Comparison of ENCODE assay signal across 9 mouse cellular contexts in genomic region chr14:79134891-79135334, GRCm38 (mm10).
DNase-seq lines count a peak whose midpoint lies in the region; ATAC-seq and TF ChIP-seq lines count a peak whose summit lies in the region.
"Had no signal": no experiment of that assay in that cellular context is flagged by ENCODE, and none has a peak within 500 bp of the region (broad histone marks: within the 10 kb centered on the region; RNA-seq: fewer than 3 reads in every experiment).

No protein-coding gene starts in this region.

- no peaks in the 10 kb centered on the region for H3K27me3 ChIP-seq in heart, embryonic 16.5 days (ENCODE audit: control insufficient read depth, insufficient read depth, low read length)
- H3K27me3 ChIP-seq in hindbrain, embryonic 14.5 days (ENCODE audit: control insufficient read depth, insufficient read depth, low read length) = no peaks in the 10 kb centered on the region
- H3K27me3 ChIP-seq: neural tube, embryonic 12.5 days had no signal

- no peaks in the 10 kb centered on the region for H3K36me3 ChIP-seq in heart, embryonic 16.5 days (ENCODE audit: control insufficient read depth, insufficient read depth)
- no peaks in the 10 kb centered on the region for H3K36me3 ChIP-seq in hindbrain, embryonic 14.5 days (replicated peaks; ENCODE audit: control insufficient read depth, insufficient read depth)
- H3K36me3 ChIP-seq: neural tube, embryonic 12.5 days had no signal

- 32% methylated on average over 7 of the region's 7 CpGs for WGBS in heart, embryonic 16.5 days
- 9% methylated on average over 7 of the region's 7 CpGs for WGBS in hindbrain, embryonic 14.5 days

- no peak overlapping the region for H3K4me2 ChIP-seq in heart, embryonic 16.5 days (ENCODE audit: low read depth, low read length)
- no peak overlapping the region for H3K4me2 ChIP-seq in hindbrain, embryonic 14.5 days (replicated peaks)
- H3K4me2 ChIP-seq: neural tube, embryonic 12.5 days had no signal

- H3K4me3 ChIP-seq in heart, embryonic 16.5 days (ENCODE audit: low read length) = no peak overlapping the region
- no peak overlapping the region for H3K4me3 ChIP-seq in hindbrain, embryonic 14.5 days (replicated peaks; ENCODE audit: low read length)
- H3K4me3 ChIP-seq: neural tube, embryonic 12.5 days had no signal

- peaks cover under 1% of the 10 kb centered on the region for H3K4me1 ChIP-seq in heart, embryonic 16.5 days (ENCODE audit: control insufficient read depth, insufficient read depth, low read length)
- H3K4me1 ChIP-seq in hindbrain, embryonic 14.5 days (replicated peaks; ENCODE audit: control insufficient read depth, insufficient read depth, low read length) = peaks cover 5% of the 10 kb centered on the region

- no peak for DNase-seq in heart, postnatal 10 days
- peak; percentile 73 for DNase-seq in brain, embryonic 14.5 days (ENCODE audit: low read depth)
- no peak for DNase-seq in hindbrain, embryonic 14.5 days (ENCODE audit: low spot score)
- peak; percentile 55 to 64 for DNase-seq in lung, postnatal 4 days
- DNase-seq in thymus, postnatal 25 days = no peak
- DNase-seq in spleen, postnatal 36 days (ENCODE audit: low spot score in 2 of 2) = no peak
- no peak for DNase-seq in yolk sac, embryonic 10.5 days (ENCODE audit: low spot score)

- no peak overlapping the region for H3K9ac ChIP-seq in heart, embryonic 16.5 days (ENCODE audit: low read length)
- no peak overlapping the region; the same call in 1 of the 2 replicates for H3K9ac ChIP-seq in hindbrain, embryonic 14.5 days
- H3K9ac ChIP-seq: neural tube, embryonic 12.5 days had no signal

- TF ChIP-seq CTCF in brain, embryonic 14.5 days (IDR thresholded peaks at IDR 0.05; ENCODE audit: borderline replicate concordance, extremely low read depth, insufficient read depth, insufficient read length) = peak; percentile 57

- H3K9me3 ChIP-seq in heart, embryonic 16.5 days (replicated peaks; ENCODE audit: control insufficient read depth, low read length) = no peaks in the 10 kb centered on the region
- no peaks in the 10 kb centered on the region for H3K9me3 ChIP-seq in hindbrain, embryonic 14.5 days (ENCODE audit: control insufficient read depth, low read length)
- H3K9me3 ChIP-seq: neural tube, embryonic 12.5 days had no signal

- H3K27ac ChIP-seq in heart, embryonic 16.5 days (ENCODE audit: low read length) = peak overlapping the region; percentile 21; the same call in 1 of the 2 replicates
- peak overlapping the region; percentile 17; the same call in 1 of the 2 replicates for H3K27ac ChIP-seq in hindbrain, embryonic 14.5 days
- H3K27ac ChIP-seq: neural tube, embryonic 12.5 days had no signal

- 0 out of 2 replicates have a peak, but pooled peaks have one; percentile 37 for ATAC-seq in heart, embryonic 16.5 days (replicated peaks; ENCODE audit: extremely low read depth, insufficient read depth, low FRiP score)
- ATAC-seq in hindbrain, embryonic 14.5 days (ENCODE audit: low FRiP score) = no peak; the same call in 1 of the 2 replicates

- intact Hi-C loops in heart, postnatal 10 days (cut with DNase I) = no loop called here

- no peak for TF ChIP-seq POLR2A in brain, embryonic 14.5 days (IDR thresholded peaks at IDR 0.05; ENCODE audit: borderline replicate concordance, extremely low read depth, insufficient read depth, insufficient read length, poor library complexity, severe bottlenecking)

Comparison
In these comparisons a context has a peak if more than half of its experiments do, and no peak if none do; other contexts are left out.
1. DNase-seq: peak in brain, embryonic 14.5 days (single experiment) and lung, postnatal 4 days (2 of 2); none in heart, postnatal 10 days (0 of 2), hindbrain, embryonic 14.5 days (single experiment), thymus, postnatal 25 days (single experiment), spleen, postnatal 36 days (0 of 2) and yolk sac, embryonic 10.5 days (single experiment).